Comparison of ENCODE assay signal across 16 mouse cellular contexts in the genomic region with DNA sequence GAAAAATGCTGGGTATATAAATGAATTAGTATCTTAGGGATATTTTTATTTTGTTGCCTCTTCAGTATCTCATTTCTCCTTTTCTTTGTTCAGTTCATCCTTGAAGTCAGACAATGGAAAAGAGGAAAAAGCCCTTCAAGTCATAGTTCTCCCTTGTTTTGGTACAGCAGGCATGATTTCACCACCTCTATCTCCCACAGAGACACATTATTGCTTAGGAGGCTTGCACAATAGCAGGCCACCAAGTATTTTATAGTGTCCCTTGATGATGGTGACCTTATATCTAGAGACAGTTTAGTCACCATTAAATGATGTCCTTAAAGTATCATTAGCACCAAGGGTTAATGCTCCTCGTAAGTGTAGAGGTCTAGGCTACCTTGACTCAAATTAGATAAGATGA.
"Had no signal": no experiment of that assay in that cellular context is flagged by ENCODE, and none has a peak within 500 bp of the region (broad histone marks: within the 10 kb centered on the region; RNA-seq: fewer than 3 reads in every experiment).

No protein-coding gene starts in this region.

- H3K4me1 ChIP-seq: neural tube, embryonic 12.5 days; neural tube, embryonic 13.5 days; stomach, embryonic 15.5 days had no signal

- H3K27ac ChIP-seq: neural tube, embryonic 12.5 days; neural tube, embryonic 13.5 days; neural tube, embryonic 15.5 days; stomach, embryonic 15.5 days; stomach, postnatal 0 days had no signal

- H3K27me3 ChIP-seq: neural tube, embryonic 12.5 days; neural tube, embryonic 13.5 days; neural tube, embryonic 15.5 days; stomach, embryonic 15.5 days had no signal

- H3K4me2 ChIP-seq: neural tube, embryonic 12.5 days; neural tube, embryonic 13.5 days; neural tube, embryonic 15.5 days; stomach, embryonic 15.5 days had no signal

- H3K9me3 ChIP-seq: neural tube, embryonic 12.5 days; neural tube, embryonic 13.5 days; neural tube, embryonic 15.5 days; stomach, embryonic 15.5 days had no signal

- H3K4me3 ChIP-seq: neural tube, embryonic 12.5 days; neural tube, embryonic 13.5 days; neural tube, embryonic 15.5 days; stomach, embryonic 15.5 days had no signal

- DNase-seq: retina, postnatal 1 day; right cerebral cortex, adult 18-20 months; right cerebral cortex, postnatal 14 days; right cerebral cortex, postnatal 25 days; spleen, adult 18-20 months; thymus, adult 18-20 months; thymus, adult 2 months; thymus, postnatal 14 days; thymus, postnatal 25 days; thymus, postnatal 36 days; thymus, postnatal 4 days had no signal

- H3K9ac ChIP-seq: neural tube, embryonic 12.5 days; neural tube, embryonic 13.5 days; neural tube, embryonic 15.5 days; stomach, embryonic 15.5 days had no signal

- H3K36me3 ChIP-seq: neural tube, embryonic 15.5 days; stomach, embryonic 15.5 days had no signal
